Mouse (Mus musculus): ENCODE results near the gene Rc3h2. TPM values are rescaled to one million over a fixed set of nuclear protein-coding genes. Genes with fewer than 3 reads are reported as not detected.

The Rc3h2 gene
- polyA plus RNA-seq, 2 experiments, result 3.2 to 3.7 TPM

GRCm38 (mm10) chr2:37423671-37424070 lies 968 bp upstream of the Rc3h2 start:
- H3K4me1 ChIP-seq (replicated peaks; ENCODE audit: control insufficient read depth in 2 of 2, insufficient read depth in 2 of 2, low read length in 1 of 2), result peaks cover 0 to 4% of the 10 kb centered on the region in 2 experiments; a peak in 3 of 4 replicates
- no peak overlapping the region for H3K4me3 ChIP-seq (ENCODE audit: insufficient read depth in 1 of 2, low read depth in 2 of 2, low read length in 2 of 2)
- peaks cover 3% of the 10 kb centered on the region; the same call in 1 of the 2 replicates for H3K36me3 ChIP-seq (replicated peaks; ENCODE audit: control insufficient read depth, insufficient read depth, low read depth)
- H3K27ac ChIP-seq, result no peak overlapping the region
- H3K9ac ChIP-seq (replicated peaks), result no peak overlapping the region
- DNase-seq (ENCODE audit: low read depth in 3 of 3, low spot score in 3 of 3) (no peak), ATAC-seq (ENCODE audit: insufficient read depth) (no peak)
- TF ChIP-seq CTCF (IDR thresholded peaks at IDR 0.05; ENCODE audit: low read depth) (no peak), EP300 (IDR thresholded peaks at IDR 0.05; ENCODE audit: low read depth) (no peak)
- no peak overlapping the region for H3K4me2 ChIP-seq (ENCODE audit: low read depth)
- no peaks in the 10 kb centered on the region for H3K27me3 ChIP-seq (ENCODE audit: control insufficient read depth, insufficient read depth, low read length)
- 37% methylated on average over 3 of the region's 3 CpGs for WGBS (ENCODE audit: insufficient replicate concordance)
- no peaks in the 10 kb centered on the region for H3K9me3 ChIP-seq (ENCODE audit: control insufficient read depth, low read length)

- WGBS (ENCODE audit: insufficient replicate concordance), result 7% methylated on average over 3 of the region's 3 CpGs
- peak overlapping the region; percentile 95 for H3K9ac ChIP-seq (replicated peaks)
- peak overlapping the region; percentile 78 to 98 for H3K4me3 ChIP-seq (ENCODE audit: insufficient read depth in 1 of 2, low read depth in 2 of 2, low read length in 2 of 2)
- H3K9me3 ChIP-seq (ENCODE audit: control insufficient read depth, low read length), result no peaks in the 10 kb centered on the region
- H3K36me3 ChIP-seq (replicated peaks; ENCODE audit: control insufficient read depth, insufficient read depth, low read depth), result no peaks in the 10 kb centered on the region
- H3K27me3 ChIP-seq (ENCODE audit: control insufficient read depth, insufficient read depth, low read length), result no peaks in the 10 kb centered on the region
- no peak for TF ChIP-seq EP300 (IDR thresholded peaks at IDR 0.05; ENCODE audit: low read depth)
- TF ChIP-seq CTCF (IDR thresholded peaks at IDR 0.05; ENCODE audit: low read depth), result no peak
- no peak for DNase-seq (ENCODE audit: low read depth in 3 of 3, low spot score in 3 of 3)
- H3K27ac ChIP-seq, result peak overlapping the region; percentile 85
- peak overlapping the region; percentile 84 for H3K4me2 ChIP-seq (ENCODE audit: low read depth)
- no peak for ATAC-seq (ENCODE audit: insufficient read depth)
- peaks cover 0 to 4% of the 10 kb centered on the region in 2 experiments; a peak in 3 of 4 replicates for H3K4me1 ChIP-seq (replicated peaks; ENCODE audit: control insufficient read depth in 2 of 2, insufficient read depth in 2 of 2, low read length in 1 of 2)
Measured at GRCm38 (mm10) chr2:37421903-37422302, 800 bp downstream of the Rc3h2 start.

GRCm38 (mm10) chr2:37395539-37395938 lies 27.2 kb downstream of the Rc3h2 start:
- no peak overlapping the region for H3K4me3 ChIP-seq (ENCODE audit: insufficient read depth in 1 of 2, low read depth in 2 of 2, low read length in 2 of 2)
- ATAC-seq (ENCODE audit: insufficient read depth) (no peak), DNase-seq (ENCODE audit: low read depth in 3 of 3, low spot score in 3 of 3) (no peak)
- no peak overlapping the region for H3K9ac ChIP-seq (replicated peaks)
- H3K36me3 ChIP-seq (replicated peaks; ENCODE audit: control insufficient read depth, insufficient read depth, low read depth), result peaks cover 20% of the 10 kb centered on the region
- no peaks in the 10 kb centered on the region for H3K27me3 ChIP-seq (ENCODE audit: control insufficient read depth, insufficient read depth, low read length)
- H3K4me2 ChIP-seq (ENCODE audit: low read depth), result no peak overlapping the region
- H3K4me1 ChIP-seq (replicated peaks; ENCODE audit: control insufficient read depth in 2 of 2, insufficient read depth in 2 of 2, low read length in 1 of 2), result no peaks in the 10 kb centered on the region
- H3K9me3 ChIP-seq (ENCODE audit: control insufficient read depth, low read length), result no peaks in the 10 kb centered on the region
- WGBS (ENCODE audit: insufficient replicate concordance), result 29% methylated on average over 1 of the region's 1 CpGs
- H3K27ac ChIP-seq, result no peak overlapping the region
- no peak for TF ChIP-seq EP300 (IDR thresholded peaks at IDR 0.05; ENCODE audit: low read depth)
- TF ChIP-seq CTCF (IDR thresholded peaks at IDR 0.05; ENCODE audit: low read depth), result no peak

- WGBS (ENCODE audit: insufficient replicate concordance), result 89% methylated on average over 9 of the region's 9 CpGs
- H3K4me2 ChIP-seq (ENCODE audit: low read depth), result no peak overlapping the region
- no peaks in the 10 kb centered on the region for H3K27me3 ChIP-seq (ENCODE audit: control insufficient read depth, insufficient read depth, low read length)
- H3K36me3 ChIP-seq (replicated peaks; ENCODE audit: control insufficient read depth, insufficient read depth, low read depth), result peaks cover 25% of the 10 kb centered on the region
- H3K9ac ChIP-seq (replicated peaks), result no peak overlapping the region
- H3K27ac ChIP-seq, result no peak overlapping the region
- TF ChIP-seq EP300 (IDR thresholded peaks at IDR 0.05; ENCODE audit: low read depth) (no peak), CTCF (IDR thresholded peaks at IDR 0.05; ENCODE audit: low read depth) (no peak)
- no peaks in the 10 kb centered on the region for H3K4me1 ChIP-seq (replicated peaks; ENCODE audit: control insufficient read depth in 2 of 2, insufficient read depth in 2 of 2, low read length in 1 of 2)
- ATAC-seq (ENCODE audit: insufficient read depth) (no peak), DNase-seq (ENCODE audit: low read depth in 3 of 3, low spot score in 3 of 3) (no peak)
- H3K9me3 ChIP-seq (ENCODE audit: control insufficient read depth, low read length), result no peaks in the 10 kb centered on the region
- no peak overlapping the region for H3K4me3 ChIP-seq (ENCODE audit: insufficient read depth in 1 of 2, low read depth in 2 of 2, low read length in 2 of 2)
Measured at GRCm38 (mm10) chr2:37382921-37383320, 39.8 kb downstream of the Rc3h2 start.

GRCm38 (mm10) chr2:37380189-37380588 lies 42.5 kb downstream of the Rc3h2 start:
- WGBS (ENCODE audit: insufficient replicate concordance), result 44% methylated on average over 2 of the region's 2 CpGs
- Histone ChIP-seq H3K4me2 (ENCODE audit: low read depth) (no peak overlapping the region), H3K4me1 (replicated peaks; ENCODE audit: control insufficient read depth in 2 of 2, insufficient read depth in 2 of 2, low read length in 1 of 2) (peaks cover 0 to 4% of the 10 kb centered on the region in 2 experiments; a peak in 1 of 4 replicates), H3K27me3 (ENCODE audit: control insufficient read depth, insufficient read depth, low read length) (no peaks in the 10 kb centered on the region), H3K9me3 (ENCODE audit: control insufficient read depth, low read length) (no peaks in the 10 kb centered on the region), H3K36me3 (replicated peaks; ENCODE audit: control insufficient read depth, insufficient read depth, low read depth) (peaks cover 35% of the 10 kb centered on the region), H3K27ac (no peak overlapping the region), H3K4me3 (ENCODE audit: insufficient read depth in 1 of 2, low read depth in 2 of 2, low read length in 2 of 2) (no peak overlapping the region), H3K9ac (replicated peaks) (no peak overlapping the region)
- DNase-seq (ENCODE audit: low read depth in 3 of 3, low spot score in 3 of 3), result peak; percentile 31 to 50 (median 36)
- peak; percentile 45; the same call in 1 of the 2 replicates for ATAC-seq (ENCODE audit: insufficient read depth)
- peak; percentile 83 for TF ChIP-seq CTCF (IDR thresholded peaks at IDR 0.05; ENCODE audit: low read depth)
- TF ChIP-seq EP300 (IDR thresholded peaks at IDR 0.05; ENCODE audit: low read depth), result no peak

Measured in liver, embryonic 14.5 days (tissue).